ENCODE assay signal across 19 mouse cellular contexts in the genomic region with DNA sequence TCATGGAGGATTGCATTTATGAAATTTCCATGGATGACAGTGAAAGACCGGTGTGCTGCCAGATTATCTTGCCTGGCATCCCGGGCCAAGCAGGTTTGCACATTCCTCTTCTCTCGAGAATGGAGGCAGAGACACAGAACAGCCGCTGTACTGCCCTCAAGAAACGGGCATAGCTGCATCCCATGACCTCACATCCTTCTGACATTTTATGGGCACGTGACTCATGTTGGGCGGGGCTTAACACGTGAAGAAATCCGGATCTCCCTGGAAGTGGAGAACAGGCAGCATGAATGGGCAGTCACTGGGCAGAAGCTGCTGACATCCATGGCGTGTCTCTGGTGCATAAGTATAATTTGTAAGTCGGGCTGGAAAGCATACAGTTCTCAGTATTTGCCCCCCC. TPM values are rescaled to one million over a fixed set of nuclear protein-coding genes. Genes with fewer than 3 reads are reported as not detected.
"Had no signal": no experiment of that assay in that cellular context is flagged by ENCODE, and none has a peak within 500 bp of the region (broad histone marks: within the 10 kb centered on the region; RNA-seq: fewer than 3 reads in every experiment).

No protein-coding gene starts in this region.

- H3K4me3 ChIP-seq: kidney, embryonic 15.5 days; liver, embryonic 13.5 days; midbrain, embryonic 12.5 days had no signal

- H3K4me2 ChIP-seq: kidney, embryonic 15.5 days; liver, embryonic 13.5 days; midbrain, embryonic 12.5 days had no signal

- H3K27me3 ChIP-seq: kidney, embryonic 15.5 days; liver, embryonic 13.5 days; midbrain, embryonic 12.5 days had no signal

- DNase-seq: kidney, adult 11 months; kidney, adult 8-10 months; kidney, postnatal 10 days; kidney, postnatal 36 days; liver, embryonic 13.5 days; lung, adult 2 months; lung, postnatal 14 days; lung, postnatal 4 days; thymus, adult 18-20 months; thymus, postnatal 36 days had no signal

- ATAC-seq: midbrain, embryonic 16.5 days had no signal

- H3K27ac ChIP-seq: kidney, embryonic 15.5 days; liver, embryonic 13.5 days; midbrain, embryonic 12.5 days had no signal

- H3K9me3 ChIP-seq: kidney, embryonic 15.5 days; liver, embryonic 13.5 days; midbrain, embryonic 12.5 days had no signal

- H3K9ac ChIP-seq: kidney, embryonic 15.5 days; liver, embryonic 13.5 days; midbrain, embryonic 12.5 days had no signal

- H3K36me3 ChIP-seq: kidney, embryonic 15.5 days; liver, embryonic 13.5 days; midbrain, embryonic 12.5 days had no signal

- H3K4me1 ChIP-seq: kidney, embryonic 15.5 days; liver, embryonic 13.5 days; midbrain, embryonic 12.5 days had no signal

RNA-seq across cellular contexts. Expression of gene Fam155a, which starts 29.0 kb away (rescaled TPM):
- total RNA-seq: megakaryocyte progenitor cell, adult 5-6 weeks; megakaryocyte-erythroid progenitor cell, adult 5-6 weeks; monocyte, adult 5-6 weeks had no signal
- polyA plus RNA-seq: liver, adult 2 months; spleen, adult 2 months; testis, adult 2 months had no signal
